Mouse (Mus musculus) neural tube, embryonic 10.5 days (tissue): ENCODE data around the gene Tmem260.

Source experiments
- DNase-seq: peaks from one replicate; pipeline ENCODE4 v3.0.0-alpha.2; 2017; ENCODE audit warnings: low spot score; ENCODE audit errors: extremely low spot score

The Tmem260 gene

GRCm38 (mm10) chr14:48553216-48553615, 107.3 kb downstream of the Tmem260 start:
- DNase-seq, result no peak

- DNase-seq, result no peak
Observed at GRCm38 (mm10) chr14:48553754-48554153, 107.8 kb downstream of the Tmem260 start.

- no peak for DNase-seq
Observed at GRCm38 (mm10) chr14:48558975-48559374, 113.1 kb downstream of the Tmem260 start.

GRCm38 (mm10) chr14:48559736-48560135, 113.8 kb downstream of the Tmem260 start:
- no peak for DNase-seq

GRCm38 (mm10) chr14:48566596-48566995, 120.7 kb downstream of the Tmem260 start:
- no peak for DNase-seq
